Mouse (Mus musculus): Measurements from ENCODE around the gene Map3k20.

Map3k20 gene

DNA sequence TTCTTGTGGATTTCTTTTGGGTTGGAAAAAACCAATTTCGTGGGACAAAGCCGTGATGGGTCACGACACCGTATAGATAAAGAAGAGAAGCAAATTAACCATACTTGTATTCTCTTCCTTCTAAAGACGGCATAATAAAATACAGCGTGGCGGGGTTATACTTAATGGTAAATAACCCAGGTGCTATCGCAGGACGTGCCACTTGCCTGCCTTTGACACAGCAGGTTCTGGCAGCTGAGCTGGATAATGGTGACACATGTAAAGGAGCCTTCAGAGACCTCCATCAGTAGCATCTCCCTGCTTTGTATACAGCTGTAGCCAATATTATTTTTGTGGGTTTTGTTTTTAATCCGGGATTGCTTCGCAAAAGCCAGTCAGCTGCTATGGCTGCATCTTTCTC lies 141.9 kb downstream of the Map3k20 start:
- DNase-seq (ENCODE audit: low spot score): no peak

DNA sequence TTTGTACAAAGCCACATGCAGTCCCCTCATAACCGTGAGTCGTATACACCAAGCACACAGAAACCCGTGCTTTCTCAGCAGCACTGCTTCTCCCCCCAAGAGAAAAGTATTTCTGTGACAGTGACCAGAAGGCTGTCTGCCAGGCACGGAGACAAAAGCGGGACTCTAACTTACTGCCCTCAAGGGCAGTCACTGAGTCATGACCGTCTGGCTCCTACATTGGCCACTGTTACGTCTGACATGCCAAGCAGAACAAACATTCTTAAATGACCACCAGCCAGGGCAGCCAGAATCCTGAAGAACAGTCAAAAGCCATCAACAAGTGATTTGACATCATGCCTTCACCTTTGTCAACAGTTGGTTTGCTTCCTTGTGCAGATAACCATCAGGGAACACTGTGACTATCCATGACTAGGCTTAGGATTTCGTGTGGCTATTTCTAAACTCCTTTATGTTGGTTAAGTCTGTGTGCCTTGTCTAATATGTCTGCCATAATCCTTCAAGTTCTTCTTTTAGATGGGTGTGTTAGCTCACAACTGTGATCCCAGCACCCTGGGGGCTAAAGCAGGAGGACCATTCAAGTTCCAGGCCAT lies 153.6 kb downstream of the Map3k20 start:
- peak; percentile 9 for DNase-seq (ENCODE audit: low spot score)

DNA sequence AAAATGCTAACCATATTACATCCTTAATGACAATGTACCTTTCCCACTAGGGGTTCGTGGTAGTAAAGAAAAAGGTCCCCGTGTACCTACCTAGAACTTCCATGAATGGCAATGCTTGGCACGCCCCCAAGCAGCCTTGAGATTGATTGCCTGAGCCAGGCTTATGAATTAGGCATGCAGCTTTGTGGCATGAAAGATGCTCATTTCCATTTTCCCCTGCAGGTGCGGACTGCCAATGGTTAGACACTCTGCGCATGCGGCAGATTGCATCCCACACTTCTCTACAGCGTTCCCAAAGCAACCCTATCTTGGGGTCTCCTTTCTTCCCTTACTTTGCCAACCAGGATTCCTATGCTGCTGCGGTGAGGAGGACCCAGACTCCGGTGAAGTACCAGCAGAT lies 155.6 kb downstream of the Map3k20 start:
- no peak for DNase-seq (ENCODE audit: low spot score)

DNA sequence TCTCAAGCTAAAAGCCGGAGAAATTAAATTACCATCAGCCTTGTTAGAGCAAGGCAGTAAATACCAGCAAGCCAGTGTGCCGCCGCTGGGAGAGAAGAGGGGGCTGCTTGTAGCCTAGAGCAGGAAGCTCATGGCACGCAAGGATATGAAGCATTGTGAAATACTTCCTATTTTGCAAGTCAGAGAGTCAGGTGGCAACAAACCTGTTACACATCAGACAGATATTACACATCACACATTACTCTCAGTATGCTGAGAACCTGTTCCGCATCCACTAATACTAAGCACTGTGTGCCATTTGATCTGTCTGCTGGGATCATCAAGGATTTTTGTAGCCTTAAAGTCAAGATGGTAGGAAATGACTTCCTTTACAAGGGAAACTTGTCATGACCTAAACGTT lies 157.4 kb downstream of the Map3k20 start:
- no peak for DNase-seq (ENCODE audit: low spot score)

DNA sequence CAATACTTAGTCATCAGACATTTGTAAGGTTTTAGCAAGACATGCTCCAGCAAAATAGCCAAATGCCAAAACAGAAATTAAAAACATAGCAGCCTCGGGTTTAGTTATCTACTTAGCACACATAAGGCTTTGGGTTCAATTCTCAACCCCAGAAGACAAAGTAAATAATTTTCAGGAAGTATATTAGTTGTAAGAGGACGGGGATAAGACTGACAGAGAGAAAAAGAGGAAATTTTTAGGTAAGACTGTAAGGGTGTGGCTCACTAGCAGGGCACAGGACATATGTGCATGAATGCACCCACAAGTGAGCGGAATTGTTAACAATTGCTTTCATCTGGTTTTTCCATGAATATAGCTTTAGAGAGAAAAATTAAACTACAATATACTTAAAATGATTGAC lies 158.5 kb downstream of the Map3k20 start:
- no peak for DNase-seq (ENCODE audit: low spot score)

DNA sequence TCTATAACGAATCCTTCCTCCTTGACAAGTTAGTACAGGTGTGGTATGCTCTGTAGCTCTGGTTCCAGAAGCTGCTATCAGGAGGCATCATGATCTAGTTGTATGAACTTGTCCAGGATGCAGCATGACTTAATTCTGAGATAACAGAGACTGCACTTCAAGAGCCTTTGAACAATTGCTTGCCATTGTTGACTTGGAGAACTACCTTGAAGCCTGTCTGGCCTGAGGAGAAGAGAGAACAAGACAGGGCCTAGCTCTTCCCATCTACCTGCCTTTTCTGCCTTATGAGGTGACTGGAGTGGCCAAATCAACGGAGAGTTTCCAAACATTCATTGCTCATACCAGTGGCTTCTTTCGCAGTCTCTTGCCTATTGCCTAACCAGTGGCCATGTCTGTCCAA lies 160.7 kb downstream of the Map3k20 start:
- DNase-seq (ENCODE audit: low spot score): no peak

DNA sequence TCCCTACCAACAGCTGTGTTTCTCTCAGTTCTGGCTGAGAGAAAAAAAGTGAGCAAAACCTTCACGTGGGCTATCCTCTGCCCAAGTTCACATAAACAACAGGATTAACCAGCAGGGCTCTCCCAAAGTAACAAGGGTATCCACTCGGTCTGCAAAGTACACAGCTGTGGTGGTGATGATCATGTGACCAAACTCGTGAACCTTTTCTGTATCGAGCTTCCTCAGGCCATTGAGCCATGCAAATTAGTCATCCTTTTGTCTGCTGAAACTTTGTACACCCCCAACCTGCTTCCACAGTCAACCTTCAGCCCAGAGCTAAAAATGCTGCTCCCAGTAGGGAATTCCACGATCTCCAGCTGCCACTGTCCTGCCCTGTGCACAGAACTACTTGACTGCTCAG lies 161.2 kb downstream of the Map3k20 start:
- DNase-seq (ENCODE audit: low spot score): no peak

DNA sequence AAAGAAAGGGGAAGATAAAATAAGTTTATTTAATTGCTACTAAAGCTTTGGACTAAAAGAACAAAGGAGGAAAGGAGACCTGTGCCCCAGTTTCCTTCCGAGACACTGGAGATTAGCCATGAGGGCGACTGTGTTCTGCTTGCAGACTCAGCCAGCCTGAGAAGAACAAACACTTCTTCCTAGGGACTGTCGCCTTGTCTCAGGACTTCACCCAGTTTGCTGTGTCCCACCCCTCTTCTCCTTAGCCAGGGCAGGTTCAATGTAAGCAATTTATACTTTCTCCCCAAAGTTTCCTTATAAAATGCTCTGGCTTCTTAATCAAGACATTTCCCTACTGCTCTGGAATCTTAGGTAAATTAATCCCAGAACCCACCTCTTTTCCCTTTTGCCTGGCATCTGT lies 168.1 kb downstream of the Map3k20 start:
- DNase-seq (ENCODE audit: low spot score): no peak

DNA sequence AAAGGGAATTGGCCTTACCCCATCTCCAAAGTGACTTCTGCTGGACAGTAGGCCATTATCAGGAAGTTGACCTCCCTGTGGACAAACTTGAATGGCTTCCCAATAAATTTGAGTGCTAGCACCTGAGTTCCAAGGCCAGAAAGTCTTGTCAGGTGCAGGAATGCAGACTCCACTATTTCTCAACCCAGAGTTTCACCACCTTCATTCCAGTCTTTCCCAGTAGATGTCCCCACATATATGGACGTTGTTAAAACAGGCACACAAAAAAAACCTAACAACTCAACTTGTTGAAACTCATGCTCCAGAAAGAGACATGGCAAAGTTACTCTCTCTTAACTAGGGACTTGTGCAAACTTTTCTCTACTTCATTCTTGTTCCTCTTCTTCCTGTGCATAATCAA lies 170.8 kb downstream of the Map3k20 start:
- DNase-seq (ENCODE audit: low spot score): no peak

DNA sequence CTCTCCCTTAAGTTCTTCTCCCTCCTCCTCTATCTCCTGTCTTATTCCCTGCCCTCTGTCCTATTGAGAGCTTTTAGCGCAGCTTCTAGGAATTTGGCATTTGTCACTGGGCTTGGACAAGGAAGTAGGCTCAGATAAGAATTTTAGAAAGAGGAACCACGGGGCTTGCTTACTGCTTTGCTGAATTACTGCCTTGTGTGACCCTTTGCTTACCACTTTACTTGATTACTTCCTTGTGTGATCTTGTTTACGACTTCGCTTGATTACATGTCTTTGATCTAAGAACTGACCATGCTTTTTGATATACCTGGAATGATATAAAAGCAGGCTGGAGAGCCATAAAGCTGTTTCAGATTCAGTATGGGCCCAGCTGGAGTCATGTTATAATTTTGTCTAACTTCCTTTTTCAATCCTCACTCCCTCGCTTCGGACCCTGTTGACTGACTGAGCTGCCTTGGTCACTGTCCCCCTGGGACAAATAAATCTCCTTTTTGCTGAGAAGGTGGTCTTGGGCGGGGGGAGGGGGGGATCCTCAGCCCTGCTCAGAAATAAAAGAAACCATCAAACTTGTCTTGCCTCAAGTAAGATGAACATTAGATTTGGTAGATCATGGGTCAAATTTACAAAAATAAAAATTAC lies 179.1 kb downstream of the Map3k20 start:
- no peak for DNase-seq (ENCODE audit: low spot score)

DNA sequence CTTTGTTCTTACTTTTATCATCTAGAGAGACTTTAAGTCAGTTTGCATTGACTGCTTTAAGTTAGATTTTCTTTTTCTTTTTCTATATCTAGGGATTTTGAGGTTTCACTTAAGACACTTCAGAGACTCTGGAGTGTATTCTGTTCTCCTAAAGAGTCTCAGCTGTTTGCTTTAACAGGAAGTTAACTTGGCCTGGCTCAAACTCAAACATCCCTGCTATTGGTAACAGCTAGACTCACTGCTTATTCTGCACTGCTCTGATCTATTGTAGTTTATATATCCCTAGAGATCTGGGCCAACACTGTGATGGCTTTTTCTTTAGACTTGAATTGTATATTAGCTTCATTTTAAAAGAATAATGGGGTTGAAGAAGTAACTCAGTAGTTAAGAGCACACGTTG lies 182.2 kb downstream of the Map3k20 start:
- no peak for DNase-seq (ENCODE audit: low spot score)

DNA sequence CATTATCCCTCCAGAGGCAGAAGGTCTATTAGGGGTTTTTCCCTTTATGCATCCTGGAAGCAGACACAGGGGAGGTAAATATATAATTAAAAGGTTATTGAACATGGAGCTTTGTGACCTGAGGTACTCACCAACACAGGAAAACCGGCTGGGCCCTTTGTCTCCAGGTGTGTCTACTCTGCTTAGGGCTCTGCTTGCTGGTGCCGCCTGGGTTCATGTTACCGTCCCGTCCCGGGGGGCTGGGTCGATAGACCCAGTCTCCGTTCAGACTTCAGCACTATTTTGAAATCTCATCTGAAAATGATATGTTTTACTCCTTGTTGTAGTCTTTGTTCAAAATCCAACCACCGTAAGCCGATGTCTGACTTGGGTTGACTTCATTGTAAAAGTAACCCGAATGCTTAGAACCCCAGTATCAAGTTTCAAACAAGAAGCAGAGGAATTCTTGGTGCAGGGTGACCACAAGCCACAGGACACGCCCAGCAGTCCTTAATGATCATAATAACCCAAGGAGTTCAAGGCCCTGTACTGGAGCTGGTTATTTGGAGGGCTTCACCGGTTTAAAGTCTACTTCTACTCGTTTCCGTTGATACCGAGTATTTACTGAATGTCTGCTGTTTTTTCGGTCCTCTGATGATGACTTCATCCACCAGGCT lies 186.1 kb downstream of the Map3k20 start:
- DNase-seq (ENCODE audit: low spot score): no peak

DNA sequence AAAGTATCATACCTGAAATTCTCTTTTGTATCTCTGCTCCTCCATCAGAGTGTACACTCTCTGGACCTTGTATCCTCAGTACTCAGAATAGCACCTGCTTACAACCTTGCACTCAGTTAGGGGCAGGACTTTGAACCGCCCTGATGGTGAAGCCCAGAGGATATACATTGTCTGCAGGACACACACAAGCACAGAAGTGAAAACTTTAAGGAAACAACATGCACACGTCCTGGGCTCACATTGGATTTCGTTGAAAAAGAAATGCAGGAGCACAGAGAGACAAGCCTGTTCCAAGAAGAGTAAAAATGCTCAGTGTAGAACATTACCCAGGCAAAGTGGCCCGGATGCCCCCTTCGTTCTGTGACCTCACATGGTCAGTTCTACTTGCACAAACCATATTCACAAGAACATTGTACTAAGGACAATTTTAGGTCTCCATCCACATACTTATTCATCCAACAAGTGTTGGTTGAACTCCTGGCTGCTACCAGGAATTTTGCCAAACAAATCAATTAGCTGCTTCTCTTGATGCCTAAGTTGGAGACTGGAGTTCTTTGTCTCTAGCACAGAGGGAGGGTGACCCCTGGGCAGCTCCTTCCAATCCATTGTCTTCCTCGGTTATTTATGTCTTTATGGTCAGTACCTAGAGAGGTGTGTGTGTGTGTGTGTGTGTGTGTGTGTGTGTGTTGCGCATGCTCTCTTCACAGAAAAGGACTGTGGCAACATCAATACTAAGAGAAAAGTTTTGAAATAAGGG lies 189.3 kb downstream of the Map3k20 start:
- no peak for DNase-seq (ENCODE audit: low spot score)

DNA sequence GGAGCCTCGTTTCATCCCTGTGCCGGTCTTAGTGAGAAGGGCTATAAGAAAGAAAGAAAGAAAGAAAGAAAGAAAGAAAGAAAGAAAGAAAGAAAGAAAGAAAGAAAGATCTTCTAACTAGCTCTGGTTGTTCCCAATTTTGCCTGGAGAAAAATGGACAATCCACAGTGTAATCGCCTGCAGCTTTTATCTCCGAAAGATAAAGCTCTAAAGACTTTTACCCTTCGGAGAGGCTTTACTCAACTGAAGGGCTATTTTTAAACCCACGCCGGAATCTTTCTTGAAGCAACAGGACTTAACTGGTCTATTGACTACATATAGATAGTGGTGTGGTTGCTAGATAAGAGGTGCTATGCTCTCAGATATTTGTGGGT lies 190.0 kb downstream of the Map3k20 start:
- DNase-seq (ENCODE audit: low spot score): no peak

DNA sequence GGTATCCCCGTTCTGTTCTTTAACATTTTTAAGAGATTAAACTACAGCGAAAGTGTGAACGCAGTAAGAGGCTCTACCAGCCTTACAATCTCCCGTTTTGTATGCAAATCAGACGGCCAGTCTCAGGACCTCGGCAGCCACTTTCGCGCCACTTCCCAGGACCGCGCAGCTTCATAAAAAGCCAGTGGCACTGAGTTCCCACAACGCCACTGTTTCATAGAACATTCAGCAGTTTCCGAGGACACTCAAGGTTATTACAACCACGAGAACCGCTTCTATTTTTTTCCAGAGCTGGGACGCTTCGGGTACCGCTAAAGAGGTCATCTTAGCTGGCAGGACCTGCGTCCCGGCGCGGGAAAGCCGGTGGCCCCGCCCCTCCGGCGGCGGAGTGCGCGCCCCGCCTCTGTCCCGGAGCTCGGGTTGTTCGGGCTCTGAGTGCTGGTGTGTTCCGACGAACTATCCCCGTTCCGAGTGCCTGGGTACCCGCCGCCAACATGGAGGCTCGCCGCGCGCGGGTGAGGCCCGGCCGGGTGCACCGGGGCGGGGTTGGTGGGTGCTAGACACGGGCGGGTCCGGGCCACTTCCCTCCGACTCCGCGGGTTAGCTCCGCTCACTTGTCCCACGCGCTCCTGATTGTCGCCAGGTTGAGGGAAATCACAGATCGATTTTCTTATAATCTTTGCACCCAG lies 190.5 kb downstream of the Map3k20 start, which contains the start of gene Cdca7:
Cdca7 (plus strand) TSS at position 363 of the 689 bp plus-strand sequence.
- peak; percentile 85 for DNase-seq (ENCODE audit: low spot score)

DNA sequence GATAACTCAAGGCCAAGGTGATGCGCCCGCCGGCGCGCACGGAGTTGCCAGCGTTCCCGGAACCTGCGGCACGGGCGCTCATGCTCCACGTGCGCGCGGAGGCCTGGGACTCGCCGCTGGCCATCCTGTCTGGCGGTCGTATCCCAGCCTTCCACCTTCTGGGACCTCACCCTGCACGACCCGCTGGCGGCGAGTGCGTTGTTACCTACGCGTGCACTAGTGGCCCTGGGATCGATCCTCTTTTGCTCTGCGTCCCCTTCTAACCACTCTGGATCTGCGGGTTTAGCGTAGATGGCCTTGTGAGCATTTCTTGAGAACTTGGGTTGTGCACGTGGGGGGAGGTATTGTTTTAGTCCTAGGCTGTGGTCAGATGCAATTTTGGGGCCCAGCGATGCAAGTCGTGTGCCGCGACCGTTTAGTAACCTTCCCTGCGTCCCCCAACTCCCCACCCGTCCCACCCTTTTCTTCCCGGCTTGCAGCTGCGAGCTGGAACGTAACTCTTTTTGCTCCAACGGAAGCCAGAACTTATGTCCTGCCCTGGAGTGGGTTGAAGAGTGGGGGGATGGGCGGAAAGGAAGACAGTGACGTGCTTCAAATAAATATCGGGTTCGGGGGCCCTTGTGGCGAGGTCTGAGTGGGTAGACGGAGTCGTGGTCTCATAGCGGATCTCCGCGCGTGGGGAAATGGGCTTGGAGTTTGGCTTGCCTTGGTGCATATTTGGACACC lies 191.2 kb downstream of the Map3k20 start:
- DNase-seq (ENCODE audit: low spot score): peak; percentile 69

DNA sequence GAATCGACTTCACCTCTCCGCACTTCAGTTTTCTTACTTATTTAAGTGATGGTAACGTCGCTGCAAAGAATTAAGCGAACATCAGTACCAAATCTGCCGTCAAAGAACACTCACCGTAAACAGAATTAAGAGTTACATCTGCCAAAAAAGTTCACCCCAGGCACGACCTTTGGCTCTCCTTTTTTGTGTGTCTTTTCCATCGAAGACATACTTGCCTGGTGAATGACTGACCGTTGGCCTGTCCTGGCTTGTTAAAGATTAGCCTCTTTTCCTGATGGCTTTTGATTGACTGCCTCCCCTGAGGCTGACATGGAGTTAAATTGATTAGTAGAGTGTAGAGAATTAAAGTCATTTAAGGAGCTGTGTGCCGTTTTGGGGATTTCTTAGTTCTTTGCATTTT lies 191.8 kb downstream of the Map3k20 start:
- DNase-seq (ENCODE audit: low spot score): no peak

DNA sequence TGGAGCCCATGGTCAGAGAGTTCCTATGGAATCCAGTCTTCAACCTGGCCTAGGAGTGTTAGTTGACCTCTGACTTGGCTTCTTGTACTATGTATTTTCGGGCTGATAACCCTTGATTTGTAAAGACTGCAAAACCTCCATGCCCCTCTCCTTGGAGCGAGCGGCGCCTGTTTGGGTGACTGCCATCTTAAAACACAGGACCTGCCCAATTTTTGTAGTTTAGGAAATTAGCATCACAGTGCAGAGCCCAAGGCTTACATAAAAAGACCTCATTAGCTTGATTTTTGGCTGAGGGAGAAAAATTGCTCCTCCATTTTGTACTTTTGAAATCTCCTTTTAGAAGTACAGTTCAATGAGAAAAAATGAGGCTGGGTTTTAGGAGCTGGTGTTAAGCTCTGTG lies 192.7 kb downstream of the Map3k20 start:
- no peak for DNase-seq (ENCODE audit: low spot score)

DNA sequence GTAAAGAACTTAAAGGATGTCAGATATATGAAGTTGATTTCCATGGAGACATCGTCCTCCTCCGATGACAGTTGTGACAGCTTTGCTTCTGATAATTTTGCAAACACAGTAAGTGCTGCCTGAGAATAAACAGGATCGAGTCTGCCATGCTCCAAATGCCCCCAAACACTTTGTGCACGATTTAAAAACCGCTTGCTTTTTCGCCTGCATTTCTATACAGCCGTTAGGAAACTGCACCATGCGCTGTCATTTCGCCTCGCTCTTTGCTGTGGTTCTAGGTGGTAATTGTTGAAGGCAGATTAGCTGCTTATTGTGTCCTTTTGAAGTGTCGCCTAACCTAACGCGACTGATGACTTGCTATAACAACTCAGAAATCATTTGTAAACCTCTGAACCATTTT lies 193.5 kb downstream of the Map3k20 start:
- no peak for DNase-seq (ENCODE audit: low spot score)

DNA sequence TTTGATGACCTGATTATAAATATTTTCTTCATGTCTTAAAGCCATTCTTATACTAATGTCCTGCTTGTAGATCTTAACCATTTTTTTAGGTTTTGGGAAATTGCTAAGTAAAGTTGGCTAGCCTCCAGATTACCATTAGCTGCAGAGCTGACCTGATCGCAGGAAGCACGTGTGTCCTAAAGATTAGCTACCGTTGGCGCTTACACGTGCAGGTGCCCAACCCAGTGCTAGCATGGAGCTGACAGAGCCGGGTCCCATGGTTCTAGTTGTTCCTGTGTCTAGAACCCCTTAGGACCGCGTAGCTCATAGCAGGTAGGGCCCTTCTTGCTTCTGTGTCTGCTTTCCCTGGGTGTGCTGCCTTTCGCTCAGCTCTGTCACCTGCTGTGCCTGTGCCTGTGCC lies 194.4 kb downstream of the Map3k20 start:
- no peak for DNase-seq (ENCODE audit: low spot score)

DNA sequence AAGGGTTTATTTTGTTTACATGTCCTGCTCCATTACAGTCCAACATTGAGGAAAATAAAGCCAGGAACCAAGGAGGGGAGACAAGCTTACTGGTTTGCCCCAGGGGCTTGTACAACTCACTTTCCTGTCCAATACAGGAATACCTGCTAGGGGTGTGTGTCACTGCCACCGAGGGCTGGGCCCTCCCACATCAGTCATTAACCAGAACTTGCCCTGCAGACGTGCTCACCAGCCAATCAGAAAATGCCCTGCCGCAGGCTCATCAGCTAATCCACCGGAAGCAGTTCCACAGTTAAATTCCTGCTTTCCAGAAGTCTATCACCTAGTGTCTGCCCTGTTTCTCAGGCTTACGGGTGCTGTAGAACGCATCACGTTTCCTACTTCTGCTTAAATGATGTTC lies 206.2 kb downstream of the Map3k20 start:
- DNase-seq (ENCODE audit: low spot score): no peak

Data from testis, postnatal 14 days (tissue).